In the genomic region with DNA sequence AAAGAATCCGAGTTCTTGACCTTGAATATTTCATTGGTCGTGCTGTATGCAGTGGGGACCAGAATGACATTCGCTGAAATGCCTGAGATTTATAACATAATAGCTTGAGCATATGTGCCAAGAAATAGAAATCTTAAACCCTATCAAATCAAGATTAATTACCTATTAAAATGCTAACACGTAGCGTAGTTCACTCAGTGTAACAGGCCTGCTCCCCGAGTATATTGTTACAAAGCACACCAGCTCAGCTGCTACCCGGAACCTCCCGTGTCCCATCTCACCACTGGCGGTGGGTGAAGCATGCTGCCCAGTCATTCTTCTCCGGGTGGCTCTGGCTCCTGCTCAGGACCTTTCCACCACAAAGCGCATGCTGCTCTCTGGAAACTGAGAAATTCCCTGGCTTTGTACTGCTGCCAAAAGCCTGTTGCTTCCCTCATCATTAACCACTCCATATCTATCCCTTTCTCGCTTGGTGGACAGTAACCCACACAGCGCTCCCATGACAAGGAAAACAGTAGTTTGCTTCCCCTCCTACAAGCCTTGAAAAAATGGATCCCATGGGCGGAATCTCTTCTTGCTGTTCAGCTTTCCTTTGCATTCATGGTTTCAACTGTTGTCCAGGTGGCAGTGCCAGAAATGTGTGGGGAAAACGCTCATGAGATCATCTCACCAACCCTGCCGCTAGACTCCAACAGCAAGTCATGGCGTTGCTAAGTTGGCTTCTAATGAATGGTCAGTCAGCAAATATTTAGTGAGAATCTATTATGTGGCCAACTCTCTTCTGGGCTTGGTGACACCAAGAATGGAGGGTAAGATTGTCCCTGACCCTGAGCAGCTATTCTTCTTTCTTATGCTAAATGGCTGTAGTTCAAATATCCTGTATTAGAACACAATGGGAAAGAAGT, we compare ENCODE assay signal across 14 mouse cellular contexts.
A peak's percentile ranks its signal among the peaks of the same experiment; 100 is the strongest.
DNase-seq lines count a peak whose midpoint lies in the region; ATAC-seq lines count a peak whose summit lies in the region.
"Had no signal": no experiment of that assay in that cellular context is flagged by ENCODE, and none has a peak within 500 bp of the region (broad histone marks: within the 10 kb centered on the region; RNA-seq: fewer than 3 reads in every experiment).

No protein-coding gene starts in this region.

- H3K9ac ChIP-seq in hindbrain, embryonic 14.5 days: no peak overlapping the region
- H3K9ac ChIP-seq: limb, embryonic 12.5 days had no signal

- H3K36me3 ChIP-seq in hindbrain, embryonic 14.5 days (replicated peaks; ENCODE audit: control insufficient read depth, insufficient read depth): no peaks in the 10 kb centered on the region
- H3K36me3 ChIP-seq: forebrain, embryonic 10.5 days; limb, embryonic 12.5 days had no signal

- H3K27ac ChIP-seq in hindbrain, embryonic 14.5 days: peak overlapping the region; percentile 12
- H3K27ac ChIP-seq: forebrain, embryonic 10.5 days; layer of hippocampus, adult 2 months; limb, embryonic 12.5 days had no signal

- peaks cover 18% of the 10 kb centered on the region; the same call in 1 of the 2 replicates for H3K4me1 ChIP-seq in hindbrain, embryonic 14.5 days (replicated peaks; ENCODE audit: control insufficient read depth, insufficient read depth, low read length)

- H3K9me3 ChIP-seq in hindbrain, embryonic 14.5 days (ENCODE audit: control insufficient read depth, low read length): no peaks in the 10 kb centered on the region
- H3K9me3 ChIP-seq: forebrain, embryonic 10.5 days; limb, embryonic 12.5 days had no signal

- 40% methylated on average over 17 of the region's 17 CpGs for WGBS in hindbrain, embryonic 14.5 days

- DNase-seq in cerebellum, postnatal 10 days: peak; percentile 53 to 63
- no peak for DNase-seq in cerebellum, adult 9-11 months
- peak; percentile 25 to 29 for DNase-seq in layer of hippocampus, postnatal 10 days (ENCODE audit: low spot score in 2 of 2)
- DNase-seq in layer of hippocampus, postnatal 25 days (ENCODE audit: extremely low spot score in 1 of 2, low spot score in 1 of 2): no peak
- DNase-seq in Muller cell, postnatal 12 days (ENCODE audit: inconsistent ontology term): peak; percentile 83
- DNase-seq in hindbrain, embryonic 14.5 days (ENCODE audit: low spot score): peak; percentile 41
- no peak for DNase-seq in thymus, postnatal 25 days
- DNase-seq in testis, postnatal 10 days (ENCODE audit: low spot score): no peak
- DNase-seq: lung, adult 18-20 months; thymus, postnatal 4 days had no signal

- no peak overlapping the region for H3K4me2 ChIP-seq in hindbrain, embryonic 14.5 days (replicated peaks)
- H3K4me2 ChIP-seq: heart, embryonic 11.5 days; limb, embryonic 12.5 days had no signal

- ATAC-seq in hindbrain, embryonic 14.5 days (ENCODE audit: low FRiP score): peak; percentile 66; the same call in 1 of the 2 replicates

- H3K27me3 ChIP-seq in hindbrain, embryonic 14.5 days (ENCODE audit: control insufficient read depth, insufficient read depth, low read length): no peaks in the 10 kb centered on the region

- no peak overlapping the region for H3K4me3 ChIP-seq in hindbrain, embryonic 14.5 days (replicated peaks; ENCODE audit: low read length)
- H3K4me3 ChIP-seq: forebrain, embryonic 10.5 days; layer of hippocampus, adult 2 months; limb, embryonic 12.5 days had no signal

Comparison
In these comparisons a context has a peak if more than half of its experiments do, and no peak if none do; other contexts are left out.
1. DNase-seq: peak in cerebellum, postnatal 10 days (2 of 2), layer of hippocampus, postnatal 10 days (2 of 2), Muller cell, postnatal 12 days (single experiment) and hindbrain, embryonic 14.5 days (single experiment); none in cerebellum, adult 9-11 months (single experiment), layer of hippocampus, postnatal 25 days (0 of 2), thymus, postnatal 25 days (single experiment) and testis, postnatal 10 days (single experiment).